Mouse (Mus musculus) thymus, postnatal 0 days (tissue): Measurements from ENCODE around the gene Nup188. TPM values are rescaled to one million over a fixed set of nuclear protein-coding genes. Genes with fewer than 3 reads are reported as not detected.
A peak's percentile ranks its signal among the peaks of the same experiment; 100 is the strongest.

ENCODE experiments used
- DNase-seq: peaks from one replicate; pipeline ENCODE4 v3.0.0-alpha.2; 2015; ENCODE audit warnings: low spot score
- polyA plus RNA-seq: library from polyadenylated mRNA; unstranded; fragments of >200 nt; fragmentation: Nextera tagmentation; extraction: Ambion mirVana; gene quantifications from 2 replicates; pipeline ENCODE4 v1.2.1, GENCODE M21; 2015

The Nup188 gene
- polyA plus RNA-seq, 1 experiment from 2014 or later: 22.3 TPM

DNA sequence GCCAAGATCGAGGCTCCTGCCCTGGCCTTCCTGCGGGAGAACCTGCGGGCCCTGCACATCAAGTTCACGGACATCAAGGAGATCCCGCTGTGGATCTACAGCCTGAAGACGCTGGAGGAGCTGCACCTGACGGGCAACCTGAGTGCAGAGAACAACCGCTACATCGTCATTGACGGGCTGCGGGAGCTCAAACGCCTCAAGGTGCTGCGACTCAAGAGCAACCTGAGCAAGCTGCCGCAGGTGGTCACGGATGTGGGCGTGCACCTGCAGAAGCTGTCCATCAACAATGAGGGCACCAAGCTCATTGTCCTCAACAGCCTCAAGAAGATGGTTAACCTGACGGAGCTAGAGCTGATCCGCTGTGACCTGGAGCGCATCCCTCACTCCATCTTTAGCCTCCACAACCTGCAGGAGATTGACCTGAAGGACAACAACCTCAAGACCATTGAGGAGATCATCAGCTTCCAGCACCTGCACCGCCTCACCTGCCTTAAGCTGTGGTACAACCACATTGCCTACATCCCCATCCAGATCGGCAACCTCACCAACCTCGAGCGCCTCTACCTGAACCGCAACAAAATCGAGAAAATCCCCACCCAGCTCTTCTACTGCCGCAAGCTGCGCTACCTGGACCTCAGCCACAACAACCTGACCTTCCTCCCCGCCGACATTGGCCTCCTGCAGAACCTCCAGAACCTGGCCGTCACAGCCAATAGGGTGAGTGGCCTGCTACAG lies 29.4 kb upstream of the Nup188 start:
- DNase-seq: no peak

DNA sequence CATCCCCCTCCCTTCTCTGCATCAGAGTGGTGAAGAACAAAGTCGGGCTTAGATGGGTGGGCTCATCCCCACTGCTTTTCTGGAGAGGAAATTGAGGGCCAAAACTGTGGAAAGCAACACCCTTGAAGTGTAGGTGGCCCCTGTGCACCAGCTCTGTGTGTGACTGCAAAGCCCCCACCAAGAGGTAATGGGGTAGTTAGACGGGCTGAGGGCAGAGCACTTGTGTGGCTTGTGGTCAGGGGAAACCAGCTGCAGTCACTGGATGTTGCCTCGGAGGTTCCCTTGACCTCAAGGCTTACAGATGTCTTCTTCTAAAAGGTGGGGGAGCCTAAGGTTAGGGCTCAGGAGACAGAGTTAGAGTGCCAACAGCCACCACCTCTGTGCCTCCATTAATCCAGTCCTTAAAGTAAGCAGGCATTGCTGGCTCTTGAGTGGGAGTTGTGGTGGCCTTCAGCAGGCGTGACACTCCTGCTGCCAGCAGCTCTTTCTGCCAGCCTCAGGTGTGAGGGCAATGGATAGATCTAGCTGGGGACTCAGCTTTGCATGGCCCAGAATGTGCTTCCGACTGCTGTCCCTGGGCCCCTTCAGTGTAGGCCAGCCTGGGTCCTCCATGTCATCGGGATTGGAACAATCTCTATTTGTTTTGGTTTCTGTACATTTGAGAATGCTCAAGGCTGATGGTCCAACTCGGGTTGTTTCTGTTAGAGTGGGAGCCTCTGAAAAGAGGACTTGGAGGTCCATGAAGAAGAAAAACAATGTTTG lies 28.3 kb upstream of the Nup188 start:
- DNase-seq: peak; percentile 53

DNA sequence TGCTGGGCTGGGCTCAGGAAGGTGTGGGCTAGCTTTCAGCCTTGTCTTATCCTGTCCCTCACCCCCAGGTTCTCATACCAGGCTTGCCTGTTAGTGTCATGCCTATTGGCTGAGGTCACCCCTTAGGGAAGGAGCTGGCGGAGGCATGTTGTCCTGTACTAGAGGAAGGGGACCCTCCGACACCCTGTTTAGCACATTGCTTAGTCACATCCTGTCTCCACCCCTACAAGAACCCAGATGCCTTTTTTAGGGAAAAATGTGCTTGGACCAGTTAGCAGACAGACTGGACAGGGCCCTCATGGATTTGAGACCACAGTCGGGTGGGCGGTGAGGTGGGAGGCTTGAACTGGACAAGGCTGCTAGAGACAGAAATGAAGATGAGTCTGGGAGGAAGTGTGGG lies 27.6 kb upstream of the Nup188 start:
- DNase-seq: peak; percentile 17

DNA sequence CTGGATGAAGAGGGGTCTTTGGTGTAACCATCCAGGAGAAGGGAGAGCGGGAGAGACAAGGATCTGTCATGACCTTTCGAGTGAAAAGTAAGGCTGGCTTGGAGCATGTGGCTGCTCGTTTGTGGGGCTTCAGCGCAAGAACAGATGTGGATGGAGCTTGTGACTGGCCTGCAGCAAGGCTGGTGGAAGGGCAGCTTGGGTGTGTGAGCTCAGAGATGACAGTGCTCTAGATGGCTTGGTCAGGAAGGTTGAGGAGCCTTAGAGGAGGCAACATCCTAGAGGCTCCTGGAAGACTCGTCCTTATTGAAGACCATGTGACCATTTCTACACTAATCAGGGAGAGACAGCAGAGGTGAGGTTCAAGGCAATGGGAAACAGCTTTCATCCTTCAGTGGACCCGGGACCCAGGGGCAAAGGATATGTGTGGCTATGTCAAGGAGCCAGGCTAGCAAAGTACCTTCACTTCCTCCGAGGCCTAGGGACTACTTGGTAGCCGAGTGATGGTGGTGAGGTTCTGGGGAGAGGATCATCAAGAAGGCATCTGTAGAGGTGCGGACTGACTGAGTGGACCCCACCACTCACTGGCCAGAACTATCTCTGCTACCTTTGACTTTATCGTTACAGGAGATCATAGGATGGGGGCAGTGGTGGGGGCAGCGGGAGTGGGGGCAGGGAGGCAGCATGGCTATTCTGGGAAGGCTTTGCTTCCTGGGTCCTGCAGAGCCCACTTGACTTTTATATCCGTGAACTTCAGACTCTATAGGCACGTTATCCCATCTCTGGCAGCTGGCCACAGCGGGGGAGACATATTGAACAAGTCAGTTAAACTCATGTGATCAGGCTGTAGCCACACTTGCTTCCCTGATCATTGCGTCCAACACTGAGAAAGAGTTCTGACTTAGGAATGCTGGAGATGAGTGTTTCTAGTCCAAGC lies 26.8 kb upstream of the Nup188 start:
- no peak for DNase-seq

DNA sequence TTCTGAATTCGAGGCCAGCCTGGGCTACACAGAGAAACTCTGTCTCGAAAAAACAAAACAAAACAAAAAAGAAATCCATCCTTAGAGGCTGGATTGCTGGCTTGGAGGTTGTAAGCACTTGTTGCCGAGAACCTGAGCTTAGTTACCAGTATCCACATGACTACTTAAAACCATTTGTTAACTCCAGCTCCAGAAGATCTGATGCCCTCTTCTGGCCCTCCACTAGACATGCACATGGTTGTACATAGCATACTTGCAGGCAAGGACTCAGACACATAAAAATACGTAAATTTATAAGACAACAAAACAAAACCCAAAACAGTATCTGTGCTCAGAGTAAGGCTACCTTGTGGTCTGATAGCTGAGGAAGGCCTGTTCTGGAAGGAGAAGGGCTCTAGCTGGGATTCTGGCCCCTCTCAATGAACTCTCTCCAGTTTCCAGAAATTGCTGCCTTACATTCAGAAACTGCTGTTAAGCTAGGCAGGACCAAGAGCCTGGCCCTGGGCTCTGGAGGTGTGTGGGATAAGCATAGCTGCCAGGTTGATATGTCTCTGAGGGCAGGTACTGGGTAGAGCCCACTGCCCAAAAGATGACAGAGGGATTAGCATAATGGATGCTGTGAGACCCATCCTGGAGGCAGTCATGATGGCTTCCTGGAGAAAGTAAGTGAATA lies 25.0 kb upstream of the Nup188 start:
- no peak for DNase-seq

DNA sequence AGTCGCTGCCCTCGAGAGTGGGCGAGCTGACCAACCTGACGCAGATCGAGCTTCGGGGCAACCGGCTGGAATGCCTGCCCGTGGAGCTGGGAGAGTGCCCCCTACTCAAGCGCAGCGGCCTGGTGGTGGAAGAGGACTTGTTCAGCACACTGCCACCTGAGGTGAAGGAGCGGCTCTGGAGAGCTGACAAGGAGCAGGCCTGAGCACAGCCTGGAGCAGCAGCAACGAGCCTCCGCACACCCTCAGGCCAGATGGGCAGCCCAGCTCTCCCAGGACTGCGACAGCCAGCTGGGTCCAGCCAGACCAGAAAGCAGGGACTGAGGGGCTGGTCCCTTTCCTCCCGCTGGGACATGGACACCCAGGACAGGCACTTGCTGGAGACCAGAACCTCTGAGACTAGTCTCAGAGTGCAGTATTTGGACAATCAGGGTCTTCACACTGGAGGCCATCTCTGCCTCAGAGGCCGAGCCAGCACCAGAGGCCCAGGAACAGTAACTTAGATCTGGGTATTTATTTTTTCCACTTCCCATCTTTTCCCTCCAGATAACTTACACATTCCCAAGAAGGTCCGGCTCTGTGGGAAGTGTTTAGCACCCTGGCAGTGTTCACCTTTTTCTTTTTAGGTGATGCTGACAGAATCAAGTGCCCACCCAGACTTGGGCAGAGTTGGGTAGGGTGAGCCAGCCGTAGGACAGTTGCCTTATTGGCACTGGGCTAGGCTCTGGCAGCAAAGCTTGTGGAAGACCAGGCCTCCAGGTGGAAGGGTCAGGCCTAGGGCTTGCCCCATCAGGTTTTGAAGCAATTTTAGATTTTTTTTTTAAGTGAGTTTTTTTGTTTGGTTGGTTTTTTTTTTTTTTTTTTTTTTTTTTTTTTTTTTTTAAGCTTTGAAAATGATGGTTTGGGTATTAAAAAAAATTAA lies 24.0 kb upstream of the Nup188 start:
- no peak for DNase-seq

DNA sequence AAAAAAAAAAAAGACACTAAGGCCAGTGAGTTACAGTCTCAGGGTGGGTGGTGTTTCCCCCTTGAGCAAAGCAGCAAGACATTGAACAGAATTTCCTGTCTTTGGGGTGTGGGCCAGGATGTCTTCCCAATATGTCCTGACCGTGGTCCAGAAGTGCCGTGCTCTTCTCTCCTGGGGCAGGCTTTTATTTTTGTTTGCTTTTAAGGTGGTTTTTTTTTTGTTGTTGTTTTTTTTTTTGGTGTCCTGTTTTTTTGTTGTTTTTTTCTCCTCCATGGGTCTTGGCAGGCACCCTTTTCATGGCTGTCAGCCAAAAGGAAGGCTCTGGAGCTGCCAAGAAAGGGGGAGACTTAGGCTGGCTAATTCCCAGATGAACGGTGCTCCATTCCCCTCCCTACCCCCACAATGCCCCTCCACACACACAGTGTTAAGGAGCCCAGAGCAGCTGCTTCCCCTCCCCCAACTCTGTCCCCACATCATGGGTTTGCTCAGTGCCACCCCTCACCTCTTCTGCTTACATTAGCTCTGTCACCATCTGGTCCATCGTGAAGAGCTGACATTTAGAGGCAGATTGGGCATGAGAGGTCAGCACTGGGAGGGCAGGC lies 23.3 kb upstream of the Nup188 start:
- DNase-seq: no peak

DNA sequence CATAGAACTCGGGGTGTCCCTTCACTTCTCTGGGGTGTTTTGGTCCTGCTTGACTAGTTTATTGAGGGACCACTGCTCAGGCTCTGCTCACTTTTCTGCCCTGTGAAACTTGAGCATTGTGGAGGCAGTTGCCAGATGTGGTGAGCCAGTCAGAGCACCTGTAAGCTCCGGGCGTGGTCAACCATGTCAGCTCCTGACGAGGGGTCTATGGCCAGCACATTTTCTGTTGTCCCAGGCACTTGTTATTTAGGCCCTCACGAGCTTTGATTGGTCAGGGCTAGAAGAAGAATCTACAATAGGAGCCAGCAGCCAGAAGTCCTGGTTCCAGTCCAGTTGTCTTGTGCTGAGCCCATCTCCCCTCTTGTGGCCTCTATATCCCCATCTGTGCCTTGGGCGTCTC lies 22.4 kb upstream of the Nup188 start:
- no peak for DNase-seq

DNA sequence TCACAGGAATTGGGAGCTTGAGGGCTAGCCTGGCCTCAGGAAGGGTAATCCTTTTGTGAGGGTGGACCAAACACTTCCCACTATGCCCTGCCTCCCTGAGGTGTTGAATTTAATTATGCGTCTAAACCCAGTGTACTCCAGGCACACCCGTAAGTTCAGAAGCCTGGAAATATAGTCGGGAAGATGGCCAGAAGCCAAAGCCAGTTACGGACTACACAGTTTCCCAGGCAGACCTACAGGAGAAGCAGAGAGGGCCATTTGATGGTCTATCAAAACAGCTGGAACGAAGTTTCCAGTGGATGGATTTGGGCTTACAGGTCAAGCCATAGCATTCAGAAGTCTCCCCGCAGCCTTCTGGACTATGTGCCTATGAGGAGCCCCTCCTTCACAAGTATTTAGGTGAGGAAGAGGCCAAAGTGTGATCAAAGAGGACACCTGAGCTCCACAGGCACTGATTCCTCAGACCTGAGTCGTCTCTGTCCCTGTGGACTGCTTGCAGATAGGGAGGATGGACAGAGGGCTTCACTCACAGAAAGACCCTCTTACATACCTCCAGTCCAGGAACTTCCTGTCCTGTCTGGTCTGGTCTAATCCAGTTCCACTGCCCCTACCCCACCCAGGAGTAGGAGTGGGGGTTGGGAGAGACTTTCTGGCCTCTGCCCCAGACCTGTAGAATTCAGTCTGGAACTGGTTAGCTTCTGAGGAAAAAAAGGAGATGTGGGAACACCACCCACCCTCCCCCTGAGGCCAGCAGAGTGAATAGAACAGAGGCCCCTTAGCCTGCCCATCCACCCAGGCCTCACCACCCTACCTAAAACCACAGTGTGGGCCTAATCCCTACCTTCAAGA lies 21.3 kb upstream of the Nup188 start:
- no peak for DNase-seq

DNA sequence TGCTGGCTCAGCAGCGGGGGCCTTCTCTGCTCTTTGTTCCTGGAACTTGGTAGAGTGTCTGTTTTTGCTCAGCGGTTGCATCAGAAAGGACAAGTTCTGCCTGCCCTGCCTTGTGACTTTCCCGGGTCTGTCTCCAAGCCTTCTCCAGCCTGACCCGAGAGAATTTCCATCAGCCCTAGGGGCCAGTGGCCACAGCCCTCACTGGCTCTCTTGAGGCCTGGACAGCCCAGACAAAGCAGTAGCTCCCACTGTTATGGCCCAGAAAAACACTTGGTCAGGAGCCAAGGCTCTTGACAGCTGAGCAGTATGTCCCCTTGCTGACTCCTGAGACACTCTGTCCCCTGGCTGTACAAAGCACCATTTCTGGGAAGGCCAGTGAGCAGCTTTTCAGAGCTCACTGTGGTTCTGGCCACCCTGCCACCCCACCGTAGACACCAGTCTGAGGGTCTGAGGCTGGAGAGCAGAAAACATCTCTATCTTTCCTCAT lies 20.4 kb upstream of the Nup188 start, which contains the start of gene Phyhd1:
Gene Phyhd1 (plus strand): TSS at position 437 of the 487 bp plus-strand sequence.
- DNase-seq: no peak

DNA sequence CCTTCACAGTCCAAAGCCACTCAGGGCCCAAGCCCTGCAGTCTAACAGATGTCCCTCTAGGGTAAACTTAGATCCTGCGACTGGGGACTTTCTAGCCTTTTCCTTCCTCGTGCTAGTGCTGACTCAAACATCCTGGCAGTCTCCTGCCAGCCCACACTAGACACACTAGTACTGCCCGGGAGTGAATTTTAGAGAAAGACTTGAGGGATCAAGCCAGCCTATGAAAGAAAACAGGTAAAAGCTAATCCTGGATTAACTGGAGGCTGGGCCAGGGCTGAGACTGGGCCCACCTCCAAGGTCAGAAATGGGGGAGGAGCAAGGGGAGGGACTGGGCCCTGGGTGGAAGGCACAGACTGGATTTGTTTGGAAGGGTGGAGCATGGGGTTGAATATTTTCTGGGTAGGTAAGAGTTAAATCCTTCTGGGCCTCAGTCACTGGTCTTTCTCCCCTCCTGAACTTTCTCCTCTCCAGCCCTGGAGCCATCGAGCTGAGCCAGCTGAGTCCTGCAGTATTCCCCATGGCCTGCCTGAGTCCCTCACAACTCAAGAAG lies 19.7 kb upstream of the Nup188 start:
- DNase-seq: no peak

DNA sequence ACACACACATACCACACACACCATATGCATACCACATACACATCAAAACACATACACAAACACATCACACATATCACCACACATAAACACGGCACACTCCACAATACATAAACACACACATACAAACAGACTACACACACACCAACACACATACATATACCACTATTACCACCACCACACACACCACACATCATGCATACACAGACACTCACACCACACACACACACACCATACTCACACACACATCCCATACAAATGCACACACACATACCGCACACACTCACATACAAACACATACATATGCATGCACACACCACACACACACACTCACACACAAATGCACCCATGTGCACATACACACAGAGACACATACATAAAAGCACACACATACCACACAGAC lies 18.7 kb upstream of the Nup188 start:
- no peak for DNase-seq

DNA sequence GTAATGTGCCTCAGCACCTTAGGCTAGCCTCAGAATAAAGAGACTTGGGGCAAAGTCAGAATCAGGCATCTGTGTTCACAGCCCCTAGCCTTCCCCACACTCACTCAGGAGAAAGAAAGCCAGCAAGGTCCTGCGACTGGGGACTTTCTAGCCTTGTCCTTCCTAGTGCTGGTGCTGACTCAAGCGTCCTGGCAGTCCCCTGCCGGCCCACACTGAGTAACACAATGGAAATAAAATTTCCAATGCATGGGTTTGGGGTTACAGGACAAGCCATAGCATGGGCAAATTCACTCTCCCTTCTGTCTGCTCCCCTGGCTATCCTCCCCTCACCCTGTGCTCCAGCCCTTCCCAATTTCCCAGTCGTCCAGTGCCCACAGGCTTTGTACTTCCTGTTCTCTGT lies 17.8 kb upstream of the Nup188 start:
- DNase-seq: no peak

DNA sequence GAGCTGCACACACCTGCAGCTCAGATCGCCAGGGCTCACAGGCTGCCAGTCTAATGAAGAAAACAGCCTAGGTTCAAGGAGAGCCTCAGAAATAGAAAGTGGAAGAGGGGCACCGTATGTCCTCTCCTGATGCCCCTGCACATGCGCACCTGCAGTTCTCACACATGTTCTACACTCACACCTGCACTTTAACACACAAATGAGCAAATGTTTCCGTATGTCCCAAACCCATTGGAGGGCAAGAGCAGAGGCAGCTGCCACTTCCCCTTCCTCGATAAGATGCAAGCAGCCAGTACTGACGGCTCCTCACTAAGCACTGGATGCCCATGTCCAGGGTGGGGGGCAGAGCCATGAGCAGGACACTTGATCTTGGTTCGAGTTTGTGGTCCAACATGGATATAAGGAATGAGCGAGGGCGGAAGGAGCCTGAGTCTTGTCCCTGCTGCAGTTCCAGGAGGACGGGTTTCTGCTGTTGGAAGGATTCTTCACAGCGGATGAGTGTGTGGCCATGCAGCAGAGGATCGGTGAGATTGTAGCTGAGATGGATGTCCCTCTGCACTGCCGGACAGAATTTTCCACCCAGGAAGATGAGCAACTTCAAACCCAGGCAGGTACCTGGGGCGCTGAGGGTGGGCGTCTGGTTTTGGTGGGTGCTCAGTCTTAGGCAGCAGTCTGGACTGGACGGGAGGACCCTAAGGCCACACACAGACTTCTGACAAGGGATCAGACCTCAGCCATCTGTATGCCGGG lies 16.8 kb upstream of the Nup188 start:
- peak; percentile 18 for DNase-seq

DNA sequence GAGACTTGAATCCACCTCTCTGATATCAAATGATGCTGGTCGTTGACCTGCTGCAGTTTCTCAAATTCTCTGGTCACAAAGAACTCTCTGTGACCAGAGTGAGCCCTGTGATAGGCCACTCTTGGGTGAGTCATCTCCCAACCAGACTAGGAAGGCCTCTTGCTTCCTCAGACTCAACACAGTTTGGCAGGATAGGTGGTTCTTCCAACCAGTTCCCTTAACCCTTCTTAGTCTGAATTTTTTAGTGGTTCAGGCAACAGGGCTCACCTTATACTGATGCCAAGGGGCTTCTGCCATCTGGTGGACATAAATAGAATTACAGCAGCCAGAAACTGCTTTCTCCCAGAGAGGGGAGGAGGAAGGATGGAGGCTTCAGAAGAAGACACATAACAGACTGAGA lies 16.1 kb upstream of the Nup188 start:
- peak; percentile 73 for DNase-seq

DNA sequence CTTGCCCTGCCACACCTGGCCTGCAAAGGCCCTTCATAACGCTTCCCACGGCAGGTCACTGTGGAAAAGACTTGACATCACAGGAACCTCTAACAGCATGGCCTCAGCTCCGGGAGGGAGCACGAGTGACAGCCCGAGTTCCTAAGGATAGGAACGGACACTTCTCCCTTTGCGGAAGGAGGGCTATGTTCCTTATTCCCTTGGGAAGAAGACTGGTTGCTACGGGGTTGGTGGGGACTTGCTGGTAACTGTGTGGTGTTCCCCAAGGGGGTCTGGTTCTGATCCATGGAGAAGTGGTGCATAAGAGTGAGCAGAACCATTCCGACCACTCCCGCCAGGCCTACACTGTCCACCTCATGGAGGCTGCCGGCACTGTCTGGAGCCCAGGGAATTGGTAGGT lies 5.5 kb upstream of the Nup188 start, which contains the start of gene Gm28038:
Gene Gm28038 (plus strand): TSS at position 301 of the 400 bp plus-strand sequence.
- DNase-seq: no peak

DNA sequence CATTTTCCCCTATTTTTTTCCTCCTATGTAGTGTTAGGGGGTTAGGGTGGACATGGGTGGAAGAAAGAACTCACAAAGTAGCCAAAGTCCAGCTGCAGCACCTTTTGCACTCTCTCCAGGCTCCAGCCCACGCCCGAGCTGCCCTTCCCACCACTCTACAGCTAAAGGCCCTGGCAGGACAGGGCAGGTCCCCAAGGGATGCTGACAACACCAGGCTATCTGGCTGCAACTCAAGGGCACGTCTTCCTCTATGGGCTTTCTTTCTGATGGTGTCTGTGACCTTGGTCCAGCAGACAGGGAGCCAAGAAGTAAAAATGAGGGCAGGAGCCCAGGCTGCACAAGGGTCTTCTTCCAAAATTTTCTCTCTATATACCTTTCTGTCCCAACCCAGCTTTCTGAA lies 4.5 kb upstream of the Nup188 start:
- DNase-seq: no peak
